Mouse (Mus musculus) cortical plate, adult 2 months (tissue): ENCODE results near the gene Fam43a. TPM values are rescaled to one million over a fixed set of nuclear protein-coding genes. Genes with fewer than 3 reads are reported as not detected.

Experiments
- H3K27ac ChIP-seq: fragments of 200-500 bp; 2 replicates; pipeline ENCODE4 v1.5.1; 2012; ENCODE audit warnings: low read length, control low read depth, inconsistent platforms; ENCODE audit not compliant: insufficient read depth
- H3K4me1 ChIP-seq: fragments of 200-500 bp; 2 replicates; pipeline ENCODE4 v1.6.1; 2011; ENCODE audit warnings: low read length; ENCODE audit not compliant: control insufficient read depth, insufficient read depth
- H3K4me3 ChIP-seq: fragments of 200-500 bp; 2 replicates; pipeline ENCODE4 v1.5.1; 2011; ENCODE audit warnings: mild to moderate bottlenecking, low read length, control low read depth; ENCODE audit not compliant: insufficient read depth
- CTCF ChIP-seq: fragments of 200-500 bp; IDR thresholded peaks from 2 replicates; pipeline ENCODE4 v1.5.1; 2011; ENCODE audit warnings: mild to moderate bottlenecking, control low read depth, low read length; ENCODE audit not compliant: insufficient read depth; ENCODE audit errors: extremely low read depth
- POLR2A ChIP-seq: fragments of 200-500 bp; IDR thresholded peaks from 2 replicates; pipeline ENCODE4 v1.6.1; 2011; ENCODE audit warnings: mild to moderate bottlenecking, low read length, control low read depth; ENCODE audit not compliant: insufficient read depth; ENCODE audit errors: extremely low read depth
- polyA plus RNA-seq: library from polyadenylated mRNA; depleted of rRNA; stranded (reverse); fragments of >200 nt; gene quantifications from 2 replicates; pipeline ENCODE4 v1.2.3, GENCODE M21; 2012

Fam43a gene
- polyA plus RNA-seq, 1 experiment = 15.6 TPM

DNA sequence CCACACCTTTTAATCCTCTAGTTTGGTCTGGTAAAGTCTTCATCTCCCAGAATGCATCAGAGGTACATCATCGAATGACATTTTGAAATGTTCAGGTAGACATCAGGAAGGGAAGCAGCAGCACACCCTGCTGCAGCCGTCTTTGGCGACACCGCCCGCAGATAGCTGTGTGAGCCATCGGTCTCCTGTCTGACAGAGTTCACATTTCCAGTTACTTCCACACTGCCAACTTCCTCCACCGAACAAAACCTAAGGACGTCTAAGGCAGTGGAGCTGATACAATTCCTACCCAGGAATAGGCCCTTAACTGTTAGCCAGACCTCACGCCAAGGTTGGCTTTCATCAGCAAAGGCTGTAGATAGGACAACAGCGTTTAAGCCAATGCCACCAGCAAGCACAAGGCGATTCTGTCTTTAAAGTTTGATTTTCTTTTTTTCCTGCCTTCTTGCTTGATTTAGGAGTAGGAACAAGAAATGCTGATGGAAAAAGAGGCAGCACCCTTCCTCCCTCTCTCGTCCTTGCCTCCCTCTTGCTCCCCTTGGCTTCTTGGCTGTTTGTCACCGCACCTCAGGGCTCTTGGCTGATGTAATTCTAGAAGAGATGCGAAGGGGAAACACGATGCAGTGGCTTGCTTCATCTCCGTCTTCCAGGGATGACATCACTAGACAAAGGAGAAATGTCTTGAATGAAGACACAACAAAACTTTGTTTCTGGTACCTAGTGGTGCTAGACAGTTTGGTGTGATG, 4.7 kb downstream of the Fam43a start:
- H3K4me3 ChIP-seq = no peak overlapping the region
- H3K27ac ChIP-seq = no peak overlapping the region
- H3K4me1 ChIP-seq = no peaks in the 10 kb centered on the region
- no peak for TF ChIP-seq POLR2A
- TF ChIP-seq CTCF = no peak

DNA sequence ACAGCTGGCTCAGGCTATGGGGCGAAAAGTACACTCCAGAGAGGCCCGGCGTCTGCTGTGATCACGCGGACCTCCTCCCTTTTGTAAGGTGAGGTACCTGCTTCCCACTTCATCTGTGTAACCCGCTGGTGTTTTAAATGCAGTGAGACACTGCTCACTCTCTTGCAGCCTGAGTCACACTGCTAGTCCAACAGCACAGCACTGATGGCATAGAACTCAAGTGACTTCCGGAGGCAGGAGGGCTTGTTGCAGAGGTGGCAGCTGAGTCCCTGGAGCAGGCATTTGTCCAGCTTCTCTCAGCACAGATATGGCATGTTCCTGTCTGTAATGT, 5.2 kb downstream of the Fam43a start:
- Histone ChIP-seq H3K4me3 (no peak overlapping the region), H3K4me1 (no peaks in the 10 kb centered on the region), H3K27ac (no peak overlapping the region)
- TF ChIP-seq POLR2A (no peak), CTCF (no peak)

DNA sequence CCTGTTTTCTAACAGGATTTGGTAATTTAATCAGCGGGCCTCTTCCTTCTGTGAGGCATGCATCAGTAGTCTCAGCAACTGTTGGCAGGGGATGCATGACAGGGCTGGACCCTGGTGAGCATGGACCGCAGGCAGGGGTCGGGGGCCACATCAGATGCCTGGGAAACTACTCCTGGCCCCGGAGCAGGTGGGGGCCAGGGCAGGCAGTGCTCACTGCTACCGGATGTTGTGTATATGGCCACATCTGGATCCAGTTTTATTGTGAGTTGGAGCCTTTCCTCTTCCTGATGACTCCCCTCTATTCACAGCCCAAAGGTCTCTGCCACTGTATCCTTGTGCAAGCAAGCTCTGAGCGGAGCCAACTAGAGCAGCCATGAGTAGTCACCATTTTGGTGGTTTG, 6.0 kb downstream of the Fam43a start:
- Histone ChIP-seq H3K4me3 (no peak overlapping the region), H3K27ac (no peak overlapping the region), H3K4me1 (no peaks in the 10 kb centered on the region)
- TF ChIP-seq POLR2A (no peak), CTCF (no peak)

DNA sequence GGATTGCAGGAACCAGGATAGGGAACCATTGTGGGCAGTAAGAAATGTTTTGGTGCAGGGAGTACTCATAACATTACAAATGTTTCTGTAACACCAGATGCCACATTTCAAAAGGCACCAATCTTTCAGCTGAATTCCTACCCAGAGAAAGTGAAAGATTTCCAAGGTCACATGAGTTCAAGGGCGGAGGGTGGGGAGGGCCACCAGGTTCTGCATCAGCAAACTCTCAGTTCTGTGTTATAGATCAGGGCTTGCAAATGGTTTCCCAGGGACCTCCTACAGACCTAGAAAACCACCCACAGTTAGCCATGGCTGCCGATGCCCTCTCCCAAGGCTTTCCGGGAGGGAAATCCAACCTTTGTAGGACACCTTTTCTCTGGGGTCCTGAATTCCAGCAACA, 8.3 kb downstream of the Fam43a start:
- Histone ChIP-seq H3K27ac (no peak overlapping the region), H3K4me3 (no peak overlapping the region), H3K4me1 (no peaks in the 10 kb centered on the region)
- TF ChIP-seq CTCF = no peak
- TF ChIP-seq POLR2A = no peak

DNA sequence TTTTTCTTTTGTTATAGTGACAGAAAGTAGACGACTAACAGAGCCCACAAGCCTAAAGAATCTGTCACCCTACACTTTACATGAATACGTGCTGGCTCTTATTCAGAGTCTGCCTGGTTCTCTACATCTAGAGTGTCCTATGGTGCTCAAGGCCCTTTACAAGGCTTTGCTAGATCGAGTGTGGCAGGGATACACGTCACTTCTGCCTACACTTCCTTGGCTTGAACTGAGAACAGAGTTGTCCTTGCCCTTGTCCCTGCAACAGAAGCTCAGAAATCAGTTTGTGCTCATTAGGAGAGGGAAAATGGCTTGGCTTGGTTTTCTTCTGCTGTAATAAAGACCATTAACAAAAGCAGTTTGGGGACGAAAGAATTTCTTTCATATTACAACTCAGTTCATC, 11.8 kb downstream of the Fam43a start:
- TF ChIP-seq POLR2A = no peak
- TF ChIP-seq CTCF = no peak
- Histone ChIP-seq H3K27ac (no peak overlapping the region), H3K4me3 (no peak overlapping the region), H3K4me1 (no peaks in the 10 kb centered on the region)

DNA sequence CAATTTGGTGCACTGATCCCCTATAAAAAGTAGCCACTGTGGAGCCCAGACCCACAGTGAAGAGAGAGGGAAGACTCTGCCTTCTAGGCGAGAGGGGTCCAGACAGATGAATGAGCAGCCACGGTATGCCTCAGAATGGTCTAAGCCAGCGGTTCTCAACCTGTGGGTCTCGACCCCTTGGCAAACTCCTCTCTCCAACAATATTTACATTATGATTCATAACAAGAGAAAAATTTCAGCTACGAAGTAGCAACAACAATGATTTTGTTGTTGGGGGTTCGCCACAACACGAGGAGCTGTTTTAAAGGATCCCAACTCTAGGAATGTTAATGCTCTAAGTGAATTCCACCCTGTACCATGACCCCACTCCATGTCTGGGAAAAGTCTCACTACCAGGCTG, 13.6 kb downstream of the Fam43a start:
- TF ChIP-seq CTCF (no peak), POLR2A (no peak)
- Histone ChIP-seq H3K4me3 (no peak overlapping the region), H3K4me1 (no peaks in the 10 kb centered on the region), H3K27ac (no peak overlapping the region)

DNA sequence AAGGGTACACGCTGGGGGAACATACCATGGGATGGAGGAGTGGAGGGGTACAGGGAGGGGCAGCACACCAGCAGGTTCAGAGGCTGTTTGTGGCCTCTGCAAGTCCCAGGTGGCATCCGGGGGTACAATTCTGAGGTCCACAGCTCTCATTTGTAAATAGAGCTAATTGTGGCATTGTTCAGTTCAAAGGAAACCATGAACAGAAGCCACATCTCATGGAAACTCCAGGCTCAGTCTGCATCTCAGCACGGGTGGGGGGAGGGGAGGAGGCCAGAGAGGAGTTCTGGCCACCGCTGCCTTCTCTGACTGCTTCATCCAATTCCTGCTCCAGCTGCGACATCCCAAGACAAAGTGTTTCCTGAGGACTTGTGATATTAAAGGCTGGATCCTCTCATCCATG, 14.6 kb downstream of the Fam43a start:
- TF ChIP-seq POLR2A = no peak
- no peak for TF ChIP-seq CTCF
- no peak overlapping the region for H3K4me3 ChIP-seq
- no peaks in the 10 kb centered on the region for H3K4me1 ChIP-seq
- no peak overlapping the region for H3K27ac ChIP-seq

DNA sequence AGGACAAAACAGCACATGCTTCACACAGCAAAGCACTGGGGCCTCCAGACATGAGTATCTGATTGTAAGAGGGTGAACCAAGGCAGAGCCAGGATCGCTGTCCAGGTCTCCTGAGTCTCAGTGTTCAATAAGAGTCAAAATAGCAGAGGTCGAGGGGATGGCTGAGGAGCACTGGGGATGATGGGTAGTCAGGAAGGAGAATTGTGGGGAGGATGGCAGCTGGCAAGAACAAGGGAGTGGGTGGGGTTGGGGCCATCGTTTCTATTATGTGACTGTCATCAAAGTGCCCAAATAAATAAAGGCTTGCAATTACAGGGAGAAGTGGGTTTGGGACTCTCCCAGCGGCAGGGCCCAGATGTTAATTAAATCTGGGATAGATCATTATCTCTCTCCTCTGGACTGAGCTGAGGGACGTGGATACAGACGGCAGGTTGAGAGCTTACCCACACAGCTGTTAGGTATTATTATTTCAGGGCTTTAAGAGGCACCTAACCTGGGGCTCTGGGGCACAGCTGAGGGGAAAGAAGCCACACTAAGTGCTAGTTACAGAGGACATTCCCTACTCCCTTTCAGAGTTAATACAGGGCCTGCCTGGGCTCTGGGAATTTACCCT, 15.3 kb downstream of the Fam43a start:
- H3K27ac ChIP-seq = no peak overlapping the region
- no peaks in the 10 kb centered on the region for H3K4me1 ChIP-seq
- TF ChIP-seq POLR2A (no peak), CTCF (no peak)
- H3K4me3 ChIP-seq = no peak overlapping the region

DNA sequence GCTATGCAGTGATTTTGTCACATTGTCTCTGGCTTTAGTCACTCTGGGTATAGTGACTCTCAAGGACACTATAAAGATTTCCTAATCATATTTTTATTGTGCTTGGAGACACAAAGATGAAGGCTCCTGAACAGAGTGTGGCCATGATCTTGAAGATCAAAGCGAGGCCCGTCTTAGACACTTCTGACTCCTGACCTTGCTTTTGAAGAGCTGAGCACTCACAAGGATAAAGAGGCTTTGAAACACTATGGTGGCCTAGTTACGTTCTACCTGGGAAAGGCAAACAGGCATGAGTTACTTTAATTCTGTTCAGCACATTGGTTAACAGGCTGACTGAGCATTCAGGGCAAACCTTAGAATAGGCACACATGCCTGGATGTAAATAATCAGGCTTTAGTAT, 16.8 kb downstream of the Fam43a start:
- Histone ChIP-seq H3K27ac (no peak overlapping the region), H3K4me1 (no peaks in the 10 kb centered on the region), H3K4me3 (no peak overlapping the region)
- TF ChIP-seq CTCF = no peak
- no peak for TF ChIP-seq POLR2A

DNA sequence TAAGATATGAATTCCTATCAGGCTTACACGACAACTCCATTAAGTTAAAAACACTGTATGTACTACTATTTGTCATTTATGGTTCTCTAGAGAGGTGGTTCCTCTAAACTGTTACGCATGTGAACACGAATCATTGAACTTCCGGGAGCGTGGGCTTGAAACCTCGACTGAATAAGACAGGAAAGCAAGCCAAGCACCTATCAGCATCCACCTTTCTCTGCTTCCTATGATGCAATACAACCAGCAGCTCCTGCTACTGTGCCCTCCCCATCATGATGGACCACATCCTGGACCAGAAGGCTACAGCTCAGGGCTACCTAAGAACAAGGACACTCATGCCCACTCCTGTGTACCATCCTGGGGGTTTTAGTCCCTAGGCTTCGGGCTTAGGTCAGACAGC, 24.1 kb downstream of the Fam43a start:
- no peaks in the 10 kb centered on the region for H3K4me1 ChIP-seq
- H3K4me3 ChIP-seq = no peak overlapping the region
- H3K27ac ChIP-seq = no peak overlapping the region
- TF ChIP-seq CTCF = no peak
- TF ChIP-seq POLR2A = no peak
